Mouse (Mus musculus) CH12.LX (cell line): Measurements from ENCODE around the gene Epb41l2. TPM values are rescaled to one million over a fixed set of nuclear protein-coding genes. Genes with fewer than 3 reads are reported as not detected.

Experiments
- DNase-seq: peaks from one replicate; pipeline ENCODE4 v3.0.0-alpha.2; 2013; ENCODE audit errors: extremely low read depth
- H3K27ac ChIP-seq: 2 replicates; pipeline ENCODE4 v1.5.1; 2012; ENCODE audit warnings: low read depth, mild to moderate bottlenecking, control low read depth, moderate library complexity; ENCODE audit not compliant: insufficient read depth
- H3K27me3 ChIP-seq: replicated peaks from 2 replicates; pipeline ENCODE3; 2012; ENCODE audit warnings: inconsistent platforms
- H3K36me3 ChIP-seq, 2 experiments: replicated peaks in 1 of 2; 2 replicates each; pipeline versions ENCODE3 to v1.6.1; 2012; ENCODE audit warnings: inconsistent platforms in 1 of 2, low read length in 1 of 2, mild to moderate bottlenecking in 1 of 2, mixed read lengths in 1 of 2, moderate library complexity in 1 of 2; ENCODE audit not compliant: control insufficient read depth in 1 of 2, insufficient read depth in 1 of 2
- H3K4me1 ChIP-seq, 2 experiments: 2 replicates each; pipeline ENCODE4 v1.6.1; 2012; ENCODE audit warnings: inconsistent platforms in 1 of 2, moderate library complexity in 1 of 2; ENCODE audit not compliant: insufficient read depth in 2 of 2, control insufficient read depth in 1 of 2
- H3K4me2 ChIP-seq: 2 replicates; pipeline ENCODE4 v1.6.1; 2012; ENCODE audit warnings: low read depth, mild to moderate bottlenecking, control low read depth; ENCODE audit not compliant: poor library complexity, insufficient read depth, severe bottlenecking
- H3K4me3 ChIP-seq, 3 experiments: fragments of 150-350 bp in 1 of 3; sonication (generic) in 1 of 3; replicated peaks in 1 of 3; 2 replicates each; pipeline versions ENCODE3 to v1.5.1; 2011 to 2012; ENCODE audit warnings: low read depth in 2 of 3, low read length in 2 of 3, mild to moderate bottlenecking in 2 of 3, moderate library complexity in 2 of 3, control low read depth in 1 of 3, improper control_type of control experiment in 1 of 3, inconsistent platforms in 1 of 3, mixed read lengths in 1 of 3; ENCODE audit not compliant: poor library complexity in 1 of 3
- H3K79me2 ChIP-seq: replicated peaks from 2 replicates; pipeline ENCODE4 v1.6.1; 2012; ENCODE audit warnings: mild to moderate bottlenecking, moderate library complexity; ENCODE audit not compliant: control insufficient read depth, poor library complexity, insufficient read depth, severe bottlenecking; ENCODE audit errors: extremely low read depth
- H3K9ac ChIP-seq: 2 replicates; pipeline ENCODE4 v1.6.1; 2012; ENCODE audit warnings: low read depth, mild to moderate bottlenecking, control low read depth, moderate library complexity; ENCODE audit not compliant: insufficient read depth
- H3K9me3 ChIP-seq: replicated peaks from 2 replicates; pipeline ENCODE3; 2012; ENCODE audit warnings: low read length, inconsistent platforms, mixed read lengths
- CHD2 ChIP-seq: IDR thresholded peaks from 2 replicates; pipeline ENCODE4 v1.6.1; 2011; ENCODE audit warnings: low read length, improper control_type of control experiment
- ELF1 ChIP-seq: IDR thresholded peaks from 2 replicates; pipeline ENCODE4 v1.6.1; 2014; ENCODE audit warnings: low read depth, mild to moderate bottlenecking, inconsistent platforms, low read length, improper control_type of control experiment
- EP300 ChIP-seq: IDR thresholded peaks from 2 replicates; pipeline ENCODE4 v1.6.1; 2011; ENCODE audit warnings: low read length, improper control_type of control experiment
- ETS1 ChIP-seq: conservative IDR thresholded peaks from 2 replicates; pipeline ENCODE4 v1.6.1; 2012; ENCODE audit warnings: low read depth, mild to moderate bottlenecking, inconsistent platforms, low read length, improper control_type of control experiment, moderate library complexity
- GABPA ChIP-seq: IDR thresholded peaks from 2 replicates; pipeline ENCODE4 v1.6.1; 2012; ENCODE audit warnings: low read depth, low read length, improper control_type of control experiment, inconsistent platforms; ENCODE audit not compliant: insufficient replicate concordance
- IRF4 ChIP-seq: IDR thresholded peaks from 2 replicates; pipeline ENCODE4 v1.6.1; 2014; ENCODE audit warnings: low read depth, mild to moderate bottlenecking, inconsistent platforms, low read length, improper control_type of control experiment
- JUN ChIP-seq: IDR thresholded peaks from 2 replicates; pipeline ENCODE4 v1.6.1; 2011; ENCODE audit warnings: low read depth, mild to moderate bottlenecking, low read length, improper control_type of control experiment, moderate library complexity; ENCODE audit not compliant: insufficient read depth
- MAX ChIP-seq: IDR thresholded peaks from 2 replicates; pipeline ENCODE4 v1.6.1; 2011; ENCODE audit warnings: low read length, improper control_type of control experiment
- MEF2A ChIP-seq: IDR thresholded peaks from 2 replicates; pipeline ENCODE4 v1.6.1; 2014; ENCODE audit warnings: low read depth, mild to moderate bottlenecking, inconsistent platforms, low read length, improper control_type of control experiment, borderline replicate concordance
- MXI1 ChIP-seq: IDR thresholded peaks from 2 replicates; pipeline ENCODE4 v1.6.1; 2011; ENCODE audit warnings: mild to moderate bottlenecking, low read depth, low read length, improper control_type of control experiment
- MYC ChIP-seq: IDR thresholded peaks from 2 replicates; pipeline ENCODE4 v1.6.1; 2011; ENCODE audit warnings: low read depth, mild to moderate bottlenecking, improper control_type of control experiment, low read length
- NRF1 ChIP-seq: IDR thresholded peaks from 2 replicates; pipeline ENCODE4 v1.6.1; 2014; ENCODE audit warnings: low read depth, mild to moderate bottlenecking, inconsistent platforms, low read length, improper control_type of control experiment, moderate library complexity
- PAX5 ChIP-seq: IDR thresholded peaks from 2 replicates; pipeline ENCODE4 v1.6.1; 2012; ENCODE audit warnings: low read length, inconsistent platforms, mixed read lengths
- POLR2A ChIP-seq: IDR thresholded peaks from 2 replicates; pipeline ENCODE4 v1.6.1; 2011; ENCODE audit warnings: low read depth, mild to moderate bottlenecking, improper control_type of control experiment, low read length
- RAD21 ChIP-seq: IDR thresholded peaks from 2 replicates; pipeline ENCODE4 v1.6.1; 2011; ENCODE audit warnings: low read depth, mild to moderate bottlenecking, low read length, improper control_type of control experiment, moderate library complexity
- SIN3A ChIP-seq: IDR thresholded peaks from 2 replicates; pipeline ENCODE4 v1.6.1; 2012; ENCODE audit warnings: low read length, improper control_type of control experiment, inconsistent platforms
- SMC3 ChIP-seq: IDR thresholded peaks from 2 replicates; pipeline ENCODE4 v1.6.1; 2011; ENCODE audit warnings: low read depth, low read length, improper control_type of control experiment
- TBP ChIP-seq: conservative IDR thresholded peaks from 2 replicates; pipeline ENCODE4 v1.6.1; 2011; ENCODE audit warnings: low read depth, low read length, improper control_type of control experiment
- UBTF ChIP-seq: IDR thresholded peaks from 2 replicates; pipeline ENCODE4 v1.6.1; 2012; ENCODE audit warnings: low read depth, mild to moderate bottlenecking, inconsistent platforms, low read length, improper control_type of control experiment, moderate library complexity
- USF1 ChIP-seq: IDR thresholded peaks from 2 replicates; pipeline ENCODE4 v1.6.1; 2014; ENCODE audit warnings: low read depth, mild to moderate bottlenecking, inconsistent platforms, low read length, improper control_type of control experiment
- USF2 ChIP-seq: conservative IDR thresholded peaks from 2 replicates; pipeline ENCODE4 v1.6.1; 2011; ENCODE audit warnings: low read depth, low read length, improper control_type of control experiment
- ZKSCAN1 ChIP-seq: IDR thresholded peaks from 2 replicates; pipeline ENCODE4 v1.6.1; 2012; ENCODE audit warnings: low read depth, inconsistent platforms, low read length, improper control_type of control experiment, borderline replicate concordance
- dilution Hi-C: fragments of 300-500 bp; cut with MboI; formaldehyde crosslinking; loops from 2 replicates; pipeline ENCODE4 v1.14.3; 2020; ENCODE audit warnings: low sequenced_read_pairs; ENCODE audit not compliant: extremely low pct_unique_long_range_greater_than_20kb, extremely low pct_ligation_motif_present
- in situ Hi-C: fragments of 300-500 bp; cut with MboI; formaldehyde crosslinking; loops from 3 replicates; pipeline ENCODE4 v1.14.3; 2019; ENCODE audit warnings: low sequenced_read_pairs, low pct_ligation_motif_present, low pct_unique_long_range_greater_than_20kb, mixed read lengths
- polyA plus RNA-seq: library from polyadenylated mRNA; unstranded; fragments of >175 nt; gene quantifications from 2 replicates; pipeline ENCODE4 v1.2.1, GENCODE M21; 2012; ENCODE audit warnings: low read depth; ENCODE audit not compliant: insufficient read length
- total RNA-seq, 2 experiments: library from RNA; depleted of rRNA; stranded (reverse); fragments of 300-350 nt in 1 of 2; fragments of >200 nt in 1 of 2; gene quantifications; 2 replicates each; pipeline ENCODE4 v1.2.3; 2012 to 2014

The Epb41l2 gene
- total and polyA plus RNA-seq, 3 experiments = 24.3 to 71.2 (median 28.4) TPM

DNA sequence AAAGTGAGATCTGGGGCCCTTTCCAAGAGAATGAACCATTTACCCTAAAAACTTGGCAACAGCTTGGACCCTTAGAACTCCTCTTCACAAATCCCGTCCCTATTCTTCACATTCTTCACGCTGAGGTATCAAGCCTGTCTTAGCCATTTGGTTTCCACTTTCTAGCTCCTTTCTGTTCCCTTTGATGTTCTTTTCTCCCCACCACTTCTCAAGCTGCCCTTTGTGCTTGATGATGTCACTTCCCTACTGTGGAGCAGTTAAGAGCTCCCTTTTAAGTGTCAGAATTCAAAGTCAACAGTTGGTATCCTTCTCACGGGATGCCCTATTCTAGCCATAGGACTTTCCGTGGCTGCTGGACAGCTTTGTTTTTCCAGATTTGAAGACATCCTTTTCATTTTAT, 27.7 kb downstream of the Epb41l2 start:
- TF ChIP-seq MYC (no peak), UBTF (no peak), ZKSCAN1 (no peak), POLR2A (no peak), MXI1 (no peak), SMC3 (no peak), ETS1 (no peak), EP300 (no peak), USF1 (no peak), TBP (no peak)
- TF ChIP-seq, all 38 proteins: peak for 0
- Histone ChIP-seq H3K27ac (no peak overlapping the region), H3K4me2 (no peak overlapping the region), H3K4me1 (peaks cover 0 to 47% of the 10 kb centered on the region in 2 experiments; a peak in 3 of 4 replicates), H3K36me3 (peaks cover 0 to 29% of the 10 kb centered on the region in 2 experiments), H3K79me2 (no peaks in the 10 kb centered on the region), H3K9me3 (no peaks in the 10 kb centered on the region), H3K4me3 (no peak overlapping the region), H3K27me3 (no peaks in the 10 kb centered on the region), H3K9ac (no peak overlapping the region)
- dilution Hi-C loops (no loop called here), in situ Hi-C loops (no loop called here)
- no peak for DNase-seq

DNA sequence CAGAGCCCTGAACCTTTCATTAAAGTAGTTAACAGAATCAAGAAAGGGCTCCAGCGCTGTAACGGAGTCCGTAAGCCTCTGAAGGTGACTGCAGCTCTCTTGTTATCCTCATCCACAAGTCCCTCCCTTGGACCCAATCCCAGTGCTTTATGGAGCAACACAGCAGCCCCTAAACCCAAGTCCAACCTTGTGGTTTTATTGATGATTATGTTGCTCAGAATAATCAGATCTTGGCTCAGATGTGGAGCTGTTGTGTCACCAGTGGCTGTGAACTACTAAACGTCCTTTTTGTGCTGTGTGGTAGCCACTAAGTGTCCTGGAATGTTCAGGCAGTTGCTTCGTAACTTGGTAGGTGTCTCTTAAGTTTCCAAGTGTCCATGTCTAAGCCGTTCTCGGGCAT, 33.2 kb downstream of the Epb41l2 start:
- no peak for DNase-seq
- H3K36me3 ChIP-seq = peaks cover 0 to 24% of the 10 kb centered on the region in 2 experiments
- no peak for TF ChIP-seq ELF1
- no peak for TF ChIP-seq GABPA
- TF ChIP-seq, all 38 proteins: peak for 0
- in situ Hi-C loops (no loop called here), dilution Hi-C loops (no loop called here)
- no peak overlapping the region for H3K27ac ChIP-seq
- H3K4me1 ChIP-seq = peaks cover 5 to 51% of the 10 kb centered on the region in 2 experiments; a peak in 3 of 4 replicates
- no peak overlapping the region for H3K4me2 ChIP-seq
- H3K9ac ChIP-seq = no peak overlapping the region
- no peak overlapping the region for H3K4me3 ChIP-seq
- H3K9me3 ChIP-seq = no peaks in the 10 kb centered on the region
- H3K79me2 ChIP-seq = no peaks in the 10 kb centered on the region
- no peaks in the 10 kb centered on the region for H3K27me3 ChIP-seq

DNA sequence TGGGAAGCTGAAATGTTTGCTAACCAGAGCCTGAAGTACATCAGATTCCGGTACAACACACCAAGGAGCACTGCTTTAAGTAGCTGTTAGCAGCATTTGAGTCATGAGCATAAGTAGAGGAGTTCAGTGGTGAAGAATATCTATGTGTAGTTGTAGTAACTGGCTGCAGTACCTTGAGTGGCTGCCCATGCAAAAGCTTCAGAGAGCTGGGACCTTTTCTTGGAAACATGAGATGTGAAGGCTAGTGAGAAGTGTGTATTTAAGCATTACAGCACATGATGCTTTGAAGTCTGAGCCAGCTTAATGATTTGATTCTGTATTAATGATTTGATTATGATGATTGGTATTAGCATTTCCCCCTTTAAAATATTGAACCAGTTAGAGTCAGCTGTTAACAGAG, 34.1 kb downstream of the Epb41l2 start:
- H3K4me3 ChIP-seq = no peak overlapping the region
- peaks cover 5 to 49% of the 10 kb centered on the region in 2 experiments; a peak in 3 of 4 replicates for H3K4me1 ChIP-seq
- H3K27me3 ChIP-seq = no peaks in the 10 kb centered on the region
- H3K4me2 ChIP-seq = no peak overlapping the region
- no peak overlapping the region for H3K27ac ChIP-seq
- dilution Hi-C loops = no loop called here
- H3K36me3 ChIP-seq = peaks cover 0 to 22% of the 10 kb centered on the region in 2 experiments
- H3K9ac ChIP-seq = no peak overlapping the region
- no peak for DNase-seq
- H3K79me2 ChIP-seq = no peaks in the 10 kb centered on the region
- H3K9me3 ChIP-seq = no peaks in the 10 kb centered on the region
- in situ Hi-C loops = no loop called here
- TF ChIP-seq ELF1 (no peak), IRF4 (no peak), NRF1 (no peak), CHD2 (no peak), MAX (no peak), PAX5 (no peak), SIN3A (no peak), USF2 (no peak), JUN (no peak), POLR2A (no peak), RAD21 (no peak), SMC3 (no peak), MEF2A (no peak)
